ENCODE assay signal across 9 mouse cellular contexts in the genomic region with DNA sequence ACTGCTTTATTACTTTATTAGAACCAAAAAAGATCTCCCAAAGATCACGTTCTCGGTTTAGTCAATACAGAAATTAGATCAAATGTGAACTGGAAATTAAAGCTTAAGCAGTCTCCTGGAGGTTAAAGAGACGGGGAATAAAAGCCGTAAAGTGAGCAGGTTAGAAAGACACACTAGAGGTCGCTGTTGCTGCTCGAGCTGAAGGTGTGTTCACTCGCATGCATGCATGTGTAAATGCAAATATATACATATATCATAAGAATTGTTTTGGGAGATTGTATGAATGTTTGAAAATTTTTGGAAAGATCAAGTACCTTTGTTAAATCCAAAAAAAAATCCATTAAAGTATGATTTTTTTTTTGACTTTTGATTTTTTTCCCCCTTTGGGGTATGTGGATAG.
DNase-seq lines count a peak whose midpoint lies in the region; ATAC-seq and TF ChIP-seq lines count a peak whose summit lies in the region.
"Had no signal": no experiment of that assay in that cellular context is flagged by ENCODE, and none has a peak within 500 bp of the region (broad histone marks: within the 10 kb centered on the region; RNA-seq: fewer than 3 reads in every experiment).

No protein-coding gene starts in this region.

- peak; percentile 48 for TF ChIP-seq CTCF in gastrocnemius, adult 2 months (IDR thresholded peaks at IDR 0.05)

- H3K27ac ChIP-seq in gastrocnemius, adult 2 months: no peak overlapping the region

- peak; percentile 89 for ATAC-seq in common myeloid progenitor, adult 5-6 weeks (replicated peaks; ENCODE audit: low read depth, poor library complexity, severe bottlenecking)

- DNase-seq in gastrocnemius, adult 2 months: no peak
- DNase-seq in gastrocnemius, postnatal 4 days (ENCODE audit: low spot score in 2 of 2): no peak
- peak; percentile 25 to 48 for DNase-seq in right cerebral cortex, postnatal 10 days (ENCODE audit: low spot score in 2 of 2)
- no peak for DNase-seq in right cerebral cortex, postnatal 36 days (ENCODE audit: low spot score in 2 of 2)
- peak; percentile 11 to 30 for DNase-seq in layer of hippocampus, postnatal 10 days (ENCODE audit: low spot score in 2 of 2)
- no peak for DNase-seq in testis, postnatal 14 days (ENCODE audit: low spot score)
- no peak for DNase-seq in B cell, adult 2 months

- intact Hi-C loops in gastrocnemius, adult 2 months (cut with DNase I): no loop called here

- no peak overlapping the region for H3K4me3 ChIP-seq in gastrocnemius, adult 2 months
- H3K4me3 ChIP-seq: myocyte had no signal

Comparison
In these comparisons a context has a peak if more than half of its experiments do, and no peak if none do; other contexts are left out.
1. DNase-seq: peak in right cerebral cortex, postnatal 10 days (2 of 2) and layer of hippocampus, postnatal 10 days (2 of 2); none in gastrocnemius, adult 2 months (single experiment), gastrocnemius, postnatal 4 days (0 of 2), right cerebral cortex, postnatal 36 days (0 of 2), testis, postnatal 14 days (single experiment) and B cell, adult 2 months (0 of 2).